Mouse (Mus musculus) heart, postnatal 0 days (tissue): Measurements from ENCODE around the gene Kcnh3. TPM values are rescaled to one million over a fixed set of nuclear protein-coding genes. Genes with fewer than 3 reads are reported as not detected.
"Not testable (repeated sequence)": the region's sequence is repeated elsewhere in the genome, so short reads cannot be mapped to it uniquely, and the experiment has no call there.

Source experiments
- ATAC-seq: fragments of 200-750 bp; cut with Nextera tagmentation; 2 replicates; pipeline ENCODE4 v1.8.0; 2017; ENCODE audit warnings: low read depth, moderate number of reproducible peaks, moderate library complexity; ENCODE audit not compliant: insufficient read depth
- DNase-seq: peaks from one replicate; pipeline ENCODE4 v3.0.0-alpha.2; 2016; ENCODE audit warnings: low spot score
- H3K27ac ChIP-seq: fragments of 300-500 bp; sonication (generic); 2 replicates; pipeline ENCODE4 v1.5.1; 2014; ENCODE audit warnings: low read depth, mild to moderate bottlenecking
- H3K27me3 ChIP-seq: fragments of 300-500 bp; sonication (generic); 2 replicates; pipeline ENCODE4 v1.6.1; 2014; ENCODE audit warnings: low read length, mixed read lengths; ENCODE audit not compliant: control insufficient read depth, insufficient read depth
- H3K36me3 ChIP-seq: fragments of 300-500 bp; sonication (generic); replicated peaks from 2 replicates; pipeline ENCODE4 v1.6.1; 2014; ENCODE audit warnings: low read length, mixed read lengths; ENCODE audit not compliant: control insufficient read depth, insufficient read depth
- H3K4me1 ChIP-seq: fragments of 300-500 bp; sonication (generic); 2 replicates; pipeline ENCODE4 v1.6.1; 2014; ENCODE audit warnings: antibody characterized with exemption; ENCODE audit not compliant: control insufficient read depth, insufficient read depth
- H3K4me2 ChIP-seq: fragments of 300-500 bp; sonication (generic); 2 replicates; pipeline ENCODE4 v1.6.1; 2014; ENCODE audit warnings: low read depth, mild to moderate bottlenecking, low read length, moderate library complexity
- H3K4me3 ChIP-seq: fragments of 300-500 bp; sonication (generic); 2 replicates; pipeline ENCODE4 v1.5.1; 2014; ENCODE audit warnings: low read depth, low read length
- H3K9ac ChIP-seq: fragments of 300-500 bp; sonication (generic); replicated peaks from 2 replicates; pipeline ENCODE4 v1.6.1; 2014; ENCODE audit warnings: low read depth, low read length, mixed read lengths
- H3K9me3 ChIP-seq: fragments of 300-500 bp; sonication (generic); replicated peaks from 2 replicates; pipeline ENCODE4 v1.6.1; 2016; ENCODE audit warnings: low read length; ENCODE audit not compliant: control insufficient read depth
- CTCF ChIP-seq: IDR thresholded peaks from 2 replicates; pipeline ENCODE4 v1.5.1; 2016; ENCODE audit warnings: antibody characterized with exemption, control low read depth, low read depth
- EP300 ChIP-seq: IDR thresholded peaks from 2 replicates; pipeline ENCODE4 v1.6.1; 2016; ENCODE audit warnings: antibody characterized with exemption, low read depth
- WGBS: fragments of 180-500 bp; shearing (Covaris S2); extraction: QIAGEN DNeasy Blood & Tissue Kit; methylation state at CpG from one replicate; pipeline ENCODE4 v1.1.7; 2014; 5-methylcytosine and 5-hydroxymethylcytosine counted together
- polyA plus RNA-seq: library from polyadenylated mRNA; unstranded; fragments of >200 nt; fragmentation: Nextera tagmentation; extraction: Ambion mirVana; gene quantifications from 2 replicates; pipeline ENCODE4 v1.2.1, GENCODE M21; 2015
- total RNA-seq: library from RNA; depleted of rRNA; stranded (reverse); fragments of >200 nt; gene quantifications from 2 replicates; pipeline ENCODE4 v1.2.3, GENCODE M21; 2014; ENCODE audit warnings: low replicate concordance

Kcnh3 gene
- total and polyA plus RNA-seq, 2 experiments from 2014 or later: 0.08 to 0.19 TPM

GRCm38 (mm10) chr15:99251626-99252380 is 27.1 kb downstream of the Kcnh3 start, which contains the start of gene Mcrs1:
TSS of gene Mcrs1 (minus strand) at chr15:99251961.
- Histone ChIP-seq H3K9me3 (no peaks in the 10 kb centered on the region), H3K27ac (peak within 1 kb of the TSS; percentile 98), H3K27me3 (no peaks in the 10 kb centered on the region), H3K4me1 (peaks cover 43% of the 10 kb centered on the region), H3K4me3 (peak within 1 kb of the TSS; percentile 66), H3K9ac (peak within 1 kb of the TSS; percentile 63), H3K36me3 (peaks cover 14% of the 10 kb centered on the region), H3K4me2 (peak within 1 kb of the TSS; percentile 79)
- WGBS: under 1% methylated on average over 52 of the region's 52 CpGs
- peak; percentile 89 for ATAC-seq
- TF ChIP-seq EP300 (peak; percentile 90; the same call in 1 of the 2 replicates), CTCF (no peak)
- peak; percentile 100 for DNase-seq

GRCm38 (mm10) chr15:99252381-99253174 is 27.9 kb downstream of the Kcnh3 start:
- Histone ChIP-seq H3K4me2 (peak overlapping the region; percentile 79), H3K27me3 (no peaks in the 10 kb centered on the region), H3K9ac (peak overlapping the region; percentile 60), H3K27ac (peak overlapping the region; percentile 98), H3K4me1 (peaks cover 37% of the 10 kb centered on the region), H3K36me3 (peaks cover 7% of the 10 kb centered on the region), H3K9me3 (no peaks in the 10 kb centered on the region), H3K4me3 (peak overlapping the region; percentile 66)
- no peak for DNase-seq
- ATAC-seq: peak; percentile 31
- 2% methylated on average over 22 of the region's 22 CpGs for WGBS
- TF ChIP-seq EP300 (no peak), CTCF (no peak)

- peak overlapping the region; percentile 79 for H3K4me2 ChIP-seq
- H3K4me1 ChIP-seq: peaks cover 31% of the 10 kb centered on the region
- H3K36me3 ChIP-seq, H3K4me3 ChIP-seq, ATAC-seq, DNase-seq, H3K27me3 ChIP-seq, H3K9ac ChIP-seq, H3K9me3 ChIP-seq: not testable (repeated sequence)
- WGBS: 55% methylated on average over 2 of the region's 2 CpGs
- peak overlapping the region; percentile 98 for H3K27ac ChIP-seq
These were observed 28.5 kb downstream of the Kcnh3 start for GRCm38 (mm10) chr15:99253175-99253479.

- DNase-seq: no peak
- no peak overlapping the region for H3K9ac ChIP-seq
- TF ChIP-seq EP300: no peak
- no peak for TF ChIP-seq CTCF
- no peak for ATAC-seq
- H3K36me3 ChIP-seq: 0 out of 2 replicates have a peak, but pooled peaks cover 5% of the 10 kb centered on the region
- 87% methylated on average over 6 of the region's 6 CpGs for WGBS
- H3K27me3 ChIP-seq: no peaks in the 10 kb centered on the region
- H3K4me2 ChIP-seq: no peak overlapping the region
- peak overlapping the region; percentile 98 for H3K27ac ChIP-seq
- H3K9me3 ChIP-seq: no peaks in the 10 kb centered on the region
- peaks cover 27% of the 10 kb centered on the region for H3K4me1 ChIP-seq
- H3K4me3 ChIP-seq: no peak overlapping the region
These were observed 29.1 kb downstream of the Kcnh3 start for GRCm38 (mm10) chr15:99253772-99254171.

GRCm38 (mm10) chr15:99254477-99255005 is 29.9 kb downstream of the Kcnh3 start:
- peaks cover 26% of the 10 kb centered on the region for H3K4me1 ChIP-seq
- WGBS: 54% methylated on average over 2 of the region's 2 CpGs
- DNase-seq: no peak
- no peak for ATAC-seq
- H3K4me3 ChIP-seq: no peak overlapping the region
- H3K27ac ChIP-seq: peak overlapping the region; percentile 98
- 0 out of 2 replicates have a peak, but pooled peaks cover 1% of the 10 kb centered on the region for H3K36me3 ChIP-seq
- H3K27me3 ChIP-seq: no peaks in the 10 kb centered on the region
- H3K9ac ChIP-seq: no peak overlapping the region
- H3K4me2 ChIP-seq: no peak overlapping the region
- no peaks in the 10 kb centered on the region for H3K9me3 ChIP-seq
- no peak for TF ChIP-seq EP300
- TF ChIP-seq CTCF: no peak
